Mouse (Mus musculus) layer of hippocampus, adult 2 months (tissue): Measurements from ENCODE around the gene Colca2. TPM values are rescaled to one million over a fixed set of nuclear protein-coding genes. Genes with fewer than 3 reads are reported as not detected.

ENCODE experiments used
- DNase-seq, 2 experiments: peaks; one replicate each; pipeline ENCODE4 v3.0.0; 2022; ENCODE audit warnings: low spot score in 2 of 2
- H3K27ac ChIP-seq: fragments of 200-600 bp; 2 replicates; pipeline ENCODE4 v1.8.1; 2022
- H3K4me3 ChIP-seq: fragments of 200-600 bp; 2 replicates; pipeline ENCODE4 v1.8.1; 2022; ENCODE audit warnings: mild to moderate bottlenecking
- CTCF ChIP-seq: fragments of 200-600 bp; conservative IDR thresholded peaks from 2 replicates; pipeline ENCODE4 v1.8.1; 2022; ENCODE audit warnings: antibody characterized with exemption, mild to moderate bottlenecking, moderate library complexity
- total RNA-seq, 2 experiments: library from RNA; stranded (reverse); gene quantifications; 2 replicates each; pipeline ENCODE4 v1.2.3; 2021

The Colca2 gene
- total RNA-seq, 2 experiments from 2014 or later: 0.38 to 1.1 TPM

- DNase-seq: no peak
- TF ChIP-seq CTCF: no peak
- Histone ChIP-seq H3K4me3 (no peak overlapping the region), H3K27ac (no peak overlapping the region)
These were observed 21.4 kb downstream of the Colca2 start for GRCm38 (mm10) chr9:51256780-51257502.

- Histone ChIP-seq H3K4me3 (no peak overlapping the region), H3K27ac (peak overlapping the region; percentile 81)
- DNase-seq: peak; percentile 36 to 77
- no peak for TF ChIP-seq CTCF
These were observed 39.5 kb downstream of the Colca2 start for GRCm38 (mm10) chr9:51238741-51239385.

DNA sequence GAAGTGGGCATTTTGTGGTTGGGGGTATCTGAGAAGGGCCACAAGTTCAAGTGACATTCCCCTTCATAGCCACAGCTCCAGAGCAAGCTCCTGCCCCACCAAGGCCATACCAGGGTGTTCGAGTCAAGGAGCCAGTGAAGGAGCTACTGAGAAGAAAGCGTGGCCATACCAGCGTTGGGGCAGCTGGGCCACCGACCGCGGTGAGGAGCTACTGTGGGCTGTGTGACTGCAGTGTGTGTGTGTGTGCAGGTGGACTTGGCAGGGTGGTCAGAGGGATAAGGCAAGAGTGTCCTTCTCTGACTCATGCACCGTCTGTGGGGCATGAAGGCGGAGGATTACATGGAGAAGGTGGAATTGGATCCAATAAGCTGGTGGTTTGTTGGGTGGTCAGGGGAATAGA, 46.2 kb downstream of the Colca2 start:
- Histone ChIP-seq H3K4me3 (no peak overlapping the region), H3K27ac (no peak overlapping the region)
- DNase-seq: no peak
- no peak for TF ChIP-seq CTCF

- TF ChIP-seq CTCF: no peak
- Histone ChIP-seq H3K27ac (no peak overlapping the region), H3K4me3 (no peak overlapping the region)
- no peak for DNase-seq
These were observed 47.5 kb downstream of the Colca2 start for GRCm38 (mm10) chr9:51230701-51231389.

DNA sequence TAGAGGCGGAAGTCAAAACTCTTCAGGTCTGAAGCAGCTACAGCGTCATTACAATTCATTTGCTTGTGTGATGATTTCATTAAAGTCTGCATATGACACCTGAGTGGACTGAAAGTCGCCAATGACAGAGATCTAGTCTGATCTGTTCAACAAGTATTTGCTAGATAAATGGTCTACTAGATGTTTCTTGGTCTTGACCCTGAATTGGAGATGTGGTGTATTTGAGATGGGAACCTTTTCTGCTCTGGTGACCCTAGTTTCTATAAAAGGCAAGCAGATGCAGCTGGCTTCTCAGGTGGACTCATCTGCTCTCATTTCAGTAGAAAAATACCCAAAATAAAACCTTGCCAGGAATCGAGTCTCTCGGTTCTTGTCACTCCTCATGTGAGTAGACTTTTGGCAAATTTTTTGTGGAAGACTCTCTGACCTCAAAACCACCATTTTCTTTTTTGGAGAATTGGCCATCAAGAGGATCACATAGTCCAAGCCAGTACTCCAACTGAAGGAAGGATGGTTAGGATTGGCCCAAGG, 52.7 kb downstream of the Colca2 start:
- no peak for TF ChIP-seq CTCF
- no peak overlapping the region for H3K27ac ChIP-seq
- no peak overlapping the region for H3K4me3 ChIP-seq
- no peak for DNase-seq

Other genes starting within 250 kb of the Colca2 start
- gene Btg4, start 217.7 kb downstream of the Colca2 start, total RNA-seq: not detected
- gene Layn, start 201.5 kb downstream of the Colca2 start, total RNA-seq: 1 to 10 TPM; 3.8 to 4.7 TPM
- gene 4833427G06Rik, start 176.5 kb downstream of the Colca2 start, total RNA-seq: not detected
- not detected for gene Gm32742, start 113.1 kb downstream of the Colca2 start, total RNA-seq
- gene Pou2af1, start 64.9 kb downstream of the Colca2 start, total RNA-seq: not detected
- not detected for gene 1810046K07Rik, start 50.3 kb upstream of the Colca2 start, total RNA-seq